Mouse (Mus musculus) hindbrain, embryonic 14.5 days (tissue): ENCODE measurements around the gene Traf2. TPM values are rescaled to one million over a fixed set of nuclear protein-coding genes. Genes with fewer than 3 reads are reported as not detected.

Experiments used
- ATAC-seq: fragments of 200-750 bp; cut with Nextera tagmentation; 2 replicates; pipeline ENCODE4 v1.8.0; 2017; ENCODE audit warnings: moderate number of reproducible peaks, mild to moderate bottlenecking, moderate TSS enrichment, moderate library complexity; ENCODE audit not compliant: low FRiP score
- DNase-seq: peaks from one replicate; pipeline ENCODE4 v3.0.0-alpha.2; 2015; ENCODE audit warnings: low spot score
- H3K27ac ChIP-seq: fragments of 300-500 bp; sonication (generic); 2 replicates; pipeline ENCODE4 v1.5.1; 2014; ENCODE audit warnings: mild to moderate bottlenecking, moderate library complexity
- H3K27me3 ChIP-seq: fragments of 300-500 bp; sonication (generic); 2 replicates; pipeline ENCODE4 v1.6.1; 2014; ENCODE audit warnings: mild to moderate bottlenecking, low read length, mixed read lengths; ENCODE audit not compliant: control insufficient read depth, insufficient read depth
- H3K36me3 ChIP-seq: fragments of 300-500 bp; sonication (generic); replicated peaks from 2 replicates; pipeline ENCODE4 v1.6.1; 2014; ENCODE audit not compliant: control insufficient read depth, insufficient read depth
- H3K4me1 ChIP-seq: fragments of 300-500 bp; sonication (generic); replicated peaks from 2 replicates; pipeline ENCODE4 v1.6.1; 2014; ENCODE audit warnings: antibody characterized with exemption, low read length, mixed read lengths; ENCODE audit not compliant: control insufficient read depth, insufficient read depth
- H3K4me2 ChIP-seq: fragments of 300-500 bp; sonication (generic); replicated peaks from 2 replicates; pipeline ENCODE4 v1.6.1; 2014; ENCODE audit warnings: mild to moderate bottlenecking, moderate library complexity
- H3K4me3 ChIP-seq: fragments of 300-500 bp; sonication (generic); replicated peaks from 2 replicates; pipeline ENCODE4 v1.5.1; 2014; ENCODE audit warnings: mild to moderate bottlenecking, low read length
- H3K9ac ChIP-seq: fragments of 300-500 bp; sonication (generic); 2 replicates; pipeline ENCODE4 v1.6.1; 2014
- H3K9me3 ChIP-seq: fragments of 300-500 bp; sonication (generic); 2 replicates; pipeline ENCODE4 v1.6.1; 2016; ENCODE audit warnings: low read length; ENCODE audit not compliant: control insufficient read depth
- WGBS: fragments of 180-500 bp; shearing (Covaris S2); extraction: QIAGEN DNeasy Blood & Tissue Kit; methylation state at CpG from one replicate; pipeline ENCODE4 v1.1.7; 2014; 5-methylcytosine and 5-hydroxymethylcytosine counted together
- polyA plus RNA-seq: library from polyadenylated mRNA; unstranded; fragments of >200 nt; fragmentation: Nextera tagmentation; extraction: Ambion mirVana; gene quantifications from 2 replicates; pipeline ENCODE4 v1.2.1, GENCODE M21; 2014

Gene Traf2
- polyA plus RNA-seq, 1 experiment from 2014 or later, result 15.6 TPM

GRCm38 (mm10) chr2:25582466-25583119, 35.9 kb upstream of the Traf2 start:
- Histone ChIP-seq H3K27ac (peak overlapping the region; percentile 54), H3K9me3 (no peaks in the 10 kb centered on the region), H3K9ac (peak overlapping the region; percentile 31; the same call in 1 of the 2 replicates), H3K4me2 (0 out of 2 replicates have a peak overlapping the region, but pooled peaks have one; percentile 15), H3K4me3 (no peak overlapping the region), H3K4me1 (peaks cover 32% of the 10 kb centered on the region), H3K27me3 (peaks cover 34% of the 10 kb centered on the region), H3K36me3 (peaks cover 50% of the 10 kb centered on the region)
- peak; percentile 54 for DNase-seq
- 43% methylated on average over 12 of the region's 12 CpGs for WGBS
- peak; percentile 12; the same call in 1 of the 2 replicates for ATAC-seq

GRCm38 (mm10) chr2:25581901-25582301, 35.2 kb upstream of the Traf2 start:
- H3K9me3 ChIP-seq, result no peaks in the 10 kb centered on the region
- H3K4me3 ChIP-seq, result no peak overlapping the region
- 31% methylated on average over 6 of the region's 6 CpGs for WGBS
- ATAC-seq (0 out of 2 replicates have a peak, but pooled peaks have one; percentile 2), DNase-seq (no peak)
- peaks cover 48% of the 10 kb centered on the region for H3K36me3 ChIP-seq
- peaks cover 41% of the 10 kb centered on the region for H3K27me3 ChIP-seq
- 0 out of 2 replicates have a peak overlapping the region, but pooled peaks have one; percentile 10 for H3K27ac ChIP-seq
- H3K9ac ChIP-seq, result no peak overlapping the region
- peaks cover 32% of the 10 kb centered on the region for H3K4me1 ChIP-seq
- H3K4me2 ChIP-seq, result peak overlapping the region; percentile 54; the same call in 1 of the 2 replicates

GRCm38 (mm10) chr2:25581294-25581864, 34.6 kb upstream of the Traf2 start, which contains the start of gene Ajm1:
Ajm1 (minus strand) TSS chr2:25581757.
- H3K27ac ChIP-seq, result peak within 1 kb of the TSS; percentile 54
- H3K4me3 ChIP-seq, result peak within 1 kb of the TSS; percentile 44
- H3K9me3 ChIP-seq, result no peaks in the 10 kb centered on the region
- H3K9ac ChIP-seq, result peak within 1 kb of the TSS; percentile 60
- H3K36me3 ChIP-seq, result peaks cover 48% of the 10 kb centered on the region
- peaks cover 32% of the 10 kb centered on the region for H3K4me1 ChIP-seq
- H3K4me2 ChIP-seq, result peak within 1 kb of the TSS; percentile 54
- peaks cover 46% of the 10 kb centered on the region for H3K27me3 ChIP-seq
- DNase-seq (peak; percentile 90), ATAC-seq (peak; percentile 83)
- 7% methylated on average over 19 of the region's 19 CpGs for WGBS

GRCm38 (mm10) chr2:25580621-25581101, 33.9 kb upstream of the Traf2 start:
- peaks cover 45% of the 10 kb centered on the region for H3K36me3 ChIP-seq
- H3K27ac ChIP-seq, result no peak overlapping the region
- WGBS, result 37% methylated on average over 6 of the region's 6 CpGs
- H3K4me1 ChIP-seq, result peaks cover 35% of the 10 kb centered on the region
- ATAC-seq (peak; percentile 3; the same call in 1 of the 2 replicates), DNase-seq (no peak)
- peaks cover 53% of the 10 kb centered on the region for H3K27me3 ChIP-seq
- H3K9me3 ChIP-seq, result no peaks in the 10 kb centered on the region
- peak overlapping the region; percentile 60; the same call in 1 of the 2 replicates for H3K9ac ChIP-seq
- peak overlapping the region; percentile 44 for H3K4me3 ChIP-seq
- H3K4me2 ChIP-seq, result peak overlapping the region; percentile 54

GRCm38 (mm10) chr2:25579737-25580460, 33.2 kb upstream of the Traf2 start:
- Histone ChIP-seq H3K9ac (no peak overlapping the region), H3K4me3 (peak overlapping the region; percentile 13), H3K27me3 (peaks cover 56% of the 10 kb centered on the region), H3K4me2 (peak overlapping the region; percentile 33), H3K36me3 (peaks cover 37% of the 10 kb centered on the region), H3K4me1 (peaks cover 40% of the 10 kb centered on the region), H3K9me3 (no peaks in the 10 kb centered on the region), H3K27ac (no peak overlapping the region)
- DNase-seq (peak; percentile 77), ATAC-seq (no peak)
- 8% methylated on average over 27 of the region's 27 CpGs for WGBS

GRCm38 (mm10) chr2:25578796-25579736, 32.3 kb upstream of the Traf2 start:
- peaks cover 42% of the 10 kb centered on the region for H3K4me1 ChIP-seq
- H3K9me3 ChIP-seq, result no peaks in the 10 kb centered on the region
- H3K27ac ChIP-seq, result no peak overlapping the region
- H3K9ac ChIP-seq, result no peak overlapping the region
- peaks cover 29% of the 10 kb centered on the region for H3K36me3 ChIP-seq
- peak overlapping the region; percentile 14 for H3K4me3 ChIP-seq
- peaks cover 56% of the 10 kb centered on the region for H3K27me3 ChIP-seq
- DNase-seq (no peak), ATAC-seq (no peak)
- WGBS, result 8% methylated on average over 77 of the region's 77 CpGs
- peak overlapping the region; percentile 33 for H3K4me2 ChIP-seq

GRCm38 (mm10) chr2:25577951-25578795, 31.4 kb upstream of the Traf2 start:
- ATAC-seq (no peak), DNase-seq (no peak)
- no peaks in the 10 kb centered on the region for H3K9me3 ChIP-seq
- peaks cover 20% of the 10 kb centered on the region for H3K36me3 ChIP-seq
- H3K9ac ChIP-seq, result peak overlapping the region; percentile 31; the same call in 1 of the 2 replicates
- H3K27me3 ChIP-seq, result peaks cover 56% of the 10 kb centered on the region
- H3K4me2 ChIP-seq, result peak overlapping the region; percentile 19
- H3K4me1 ChIP-seq, result peaks cover 51% of the 10 kb centered on the region
- H3K27ac ChIP-seq, result no peak overlapping the region
- H3K4me3 ChIP-seq, result peak overlapping the region; percentile 14
- WGBS, result 8% methylated on average over 74 of the region's 75 CpGs
